Mouse (Mus musculus): ENCODE data around the gene Angpt4. TPM values are rescaled to one million over a fixed set of nuclear protein-coding genes. Genes with fewer than 3 reads are reported as not detected.
A peak's percentile ranks its signal among the peaks of the same experiment; 100 is the strongest.

The Angpt4 gene
- total and polyA plus RNA-seq, 3 experiments, result 0.04 TPM; not detected in 2

GRCm38 (mm10) chr2:151941269-151941668, 30.3 kb downstream of the Angpt4 start:
- DNase-seq (ENCODE audit: extremely low read depth), result peak; percentile 44

GRCm38 (mm10) chr2:151944106-151944505, 33.1 kb downstream of the Angpt4 start:
- no peaks in the 10 kb centered on the region for H3K36me3 ChIP-seq (replicated peaks in 1 of 2; ENCODE audit: control insufficient read depth in 1 of 2, insufficient read depth in 1 of 2, low read length in 1 of 2)
- no peaks in the 10 kb centered on the region for H3K79me2 ChIP-seq (replicated peaks; ENCODE audit: control insufficient read depth, extremely low read depth, insufficient read depth, poor library complexity, severe bottlenecking)
- no peaks in the 10 kb centered on the region for H3K9me3 ChIP-seq (replicated peaks; ENCODE audit: low read length)
- dilution Hi-C loops (cut with MboI; ENCODE audit: extremely low pct_ligation_motif_present, extremely low pct_unique_long_range_greater_than_20kb, low sequenced_read_pairs), result no loop called here
- peaks cover 11% of the 10 kb centered on the region for H3K27me3 ChIP-seq (replicated peaks)
- in situ Hi-C loops (cut with MboI; ENCODE audit: low pct_ligation_motif_present, low pct_unique_long_range_greater_than_20kb, low sequenced_read_pairs), result loop anchor here (5.0 kb wide), 1 partner anchor 33 kb away; no protein-coding TSS in a partner anchor
- no peak overlapping the region for H3K27ac ChIP-seq (ENCODE audit: insufficient read depth, low read depth)
- H3K9ac ChIP-seq (ENCODE audit: insufficient read depth, low read depth), result no peak overlapping the region
- H3K4me1 ChIP-seq (ENCODE audit: control insufficient read depth in 1 of 2, insufficient read depth in 2 of 2), result peaks cover 4 to 12% of the 10 kb centered on the region in 2 experiments; a peak in 2 of 4 replicates
- no peak overlapping the region for H3K4me3 ChIP-seq (replicated peaks in 1 of 3; ENCODE audit: low read depth in 2 of 3, low read length in 2 of 3, poor library complexity in 1 of 3)
- no peak overlapping the region for H3K4me2 ChIP-seq (ENCODE audit: insufficient read depth, low read depth, poor library complexity, severe bottlenecking)
- no peak for TF ChIP-seq SIN3A (IDR thresholded peaks at IDR 0.05; ENCODE audit: low read length)
- no peak for TF ChIP-seq ELF1 (IDR thresholded peaks at IDR 0.05; ENCODE audit: low read depth, low read length)
- TF ChIP-seq ZNF384 (IDR thresholded peaks at IDR 0.05; ENCODE audit: low read depth, low read length), result no peak
- TF ChIP-seq NRF1 (IDR thresholded peaks at IDR 0.05; ENCODE audit: low read depth, low read length), result no peak
- TF ChIP-seq RCOR1 (conservative IDR thresholded peaks at IDR 0.05; ENCODE audit: low read depth, low read length), result no peak
- TF ChIP-seq ZC3H11A (IDR thresholded peaks at IDR 0.05; ENCODE audit: low read depth, low read length), result no peak
- TF ChIP-seq NELFE (IDR thresholded peaks at IDR 0.05; ENCODE audit: low read depth, low read length), result no peak
- TF ChIP-seq E2F4 (IDR thresholded peaks at IDR 0.05; ENCODE audit: insufficient replicate concordance, low read depth, low read length), result no peak
- no peak for TF ChIP-seq USF2 (conservative IDR thresholded peaks at IDR 0.05; ENCODE audit: low read depth, low read length)
- TF ChIP-seq MYC (IDR thresholded peaks at IDR 0.05; ENCODE audit: low read depth, low read length), result no peak
- no peak for TF ChIP-seq ZKSCAN1 (IDR thresholded peaks at IDR 0.05; ENCODE audit: borderline replicate concordance, low read depth, low read length)
- no peak for TF ChIP-seq ZMIZ1 (IDR thresholded peaks at IDR 0.05; ENCODE audit: low read depth, low read length)
- no peak for TF ChIP-seq PAX5 (IDR thresholded peaks at IDR 0.05; ENCODE audit: low read length)
- TF ChIP-seq JUN (IDR thresholded peaks at IDR 0.05; ENCODE audit: insufficient read depth, low read depth, low read length), result no peak
- no peak for TF ChIP-seq EP300 (IDR thresholded peaks at IDR 0.05; ENCODE audit: low read length)
- no peak for DNase-seq (ENCODE audit: extremely low read depth)

More at GRCm38 (mm10) chr2:151941269-151941668, 30.3 kb downstream of the Angpt4 start:
- no peak overlapping the region for H3K4me3 ChIP-seq (replicated peaks in 1 of 3; ENCODE audit: low read depth in 2 of 3, low read length in 2 of 3, poor library complexity in 1 of 3)
- H3K79me2 ChIP-seq (replicated peaks; ENCODE audit: control insufficient read depth, extremely low read depth, insufficient read depth, poor library complexity, severe bottlenecking), result no peaks in the 10 kb centered on the region
- H3K9ac ChIP-seq (ENCODE audit: insufficient read depth, low read depth), result no peak overlapping the region
- TF ChIP-seq POLR2AphosphoS2 (IDR thresholded peaks at IDR 0.05; ENCODE audit: low read depth, low read length), result no peak
- no peak for TF ChIP-seq MAFK (IDR thresholded peaks at IDR 0.05; ENCODE audit: insufficient replicate concordance, low read length)
- TF ChIP-seq BHLHE40 (IDR thresholded peaks at IDR 0.05; ENCODE audit: low read depth, low read length), result no peak
- peak; percentile 98 for TF ChIP-seq SMC3 (IDR thresholded peaks at IDR 0.05; ENCODE audit: low read depth, low read length)
- no peak for TF ChIP-seq MAZ (IDR thresholded peaks at IDR 0.05; ENCODE audit: low read depth, low read length)
- peak; percentile 93 for TF ChIP-seq ZC3H11A (IDR thresholded peaks at IDR 0.05; ENCODE audit: low read depth, low read length)
- TF ChIP-seq POLR2A (IDR thresholded peaks at IDR 0.05; ENCODE audit: low read depth, low read length), result no peak
- peak; percentile 91 for TF ChIP-seq RAD21 (IDR thresholded peaks at IDR 0.05; ENCODE audit: low read depth, low read length)
- no peak for TF ChIP-seq UBTF (IDR thresholded peaks at IDR 0.05; ENCODE audit: low read depth, low read length)
- peak; percentile 11 to 92; a peak in 2 of 4 replicates for TF ChIP-seq CTCF (conservative IDR thresholded peaks at IDR 0.05 in 1 of 2, IDR thresholded peaks at IDR 0.05 in 1 of 2; ENCODE audit: low read depth in 2 of 2, low read length in 2 of 2)
- TF ChIP-seq MXI1 (IDR thresholded peaks at IDR 0.05; ENCODE audit: low read depth, low read length), result no peak
- no peak for TF ChIP-seq TCF12 (IDR thresholded peaks at IDR 0.05; ENCODE audit: low read depth, low read length)
- dilution Hi-C loops (cut with MboI; ENCODE audit: extremely low pct_ligation_motif_present, extremely low pct_unique_long_range_greater_than_20kb, low sequenced_read_pairs), result no loop called here
- peaks cover 0 to 12% of the 10 kb centered on the region in 2 experiments; a peak in 2 of 4 replicates for H3K4me1 ChIP-seq (ENCODE audit: control insufficient read depth in 1 of 2, insufficient read depth in 2 of 2)
- no peaks in the 10 kb centered on the region for H3K9me3 ChIP-seq (replicated peaks; ENCODE audit: low read length)
- H3K27ac ChIP-seq (ENCODE audit: insufficient read depth, low read depth), result no peak overlapping the region
- H3K36me3 ChIP-seq (replicated peaks in 1 of 2; ENCODE audit: control insufficient read depth in 1 of 2, insufficient read depth in 1 of 2, low read length in 1 of 2), result no peaks in the 10 kb centered on the region
- H3K27me3 ChIP-seq (replicated peaks), result peaks cover 21% of the 10 kb centered on the region
- in situ Hi-C loops (cut with MboI; ENCODE audit: low pct_ligation_motif_present, low pct_unique_long_range_greater_than_20kb, low sequenced_read_pairs), result loop anchor here (5.0 kb wide), 1 partner anchor 36 kb away; no protein-coding TSS in a partner anchor
- no peak overlapping the region for H3K4me2 ChIP-seq (ENCODE audit: insufficient read depth, low read depth, poor library complexity, severe bottlenecking)
